Mouse (Mus musculus): Measurements from ENCODE around the gene Pdzd4. TPM values are rescaled to one million over a fixed set of nuclear protein-coding genes. Genes with fewer than 3 reads are reported as not detected.

Pdzd4 gene
- polyA plus RNA-seq (2015; fragmentation: Nextera tagmentation; extraction: Ambion mirVana): 0.37 and 0.48 TPM in 2 replicates

GRCm38 (mm10) chrX:73824185-73825151 lies at the start of gene Pdzd4:
Gene Pdzd4, minus strand, starts transcription at chrX:73824969.
- Histone ChIP-seq H3K4me2 (ENCODE audit: low read length) (peak within 1 kb of the TSS; percentile 76), H3K27ac (no peak within 1 kb of the TSS), H3K27me3 (ENCODE audit: insufficient read depth, low read length) (no peaks in the 10 kb centered on the region), H3K4me1 (replicated peaks; ENCODE audit: insufficient read depth, low read length) (no peaks in the 10 kb centered on the region), H3K9me3 (replicated peaks; ENCODE audit: low read length) (no peaks in the 10 kb centered on the region), H3K36me3 (ENCODE audit: insufficient read depth, low read length) (no peaks in the 10 kb centered on the region), H3K9ac (ENCODE audit: low read depth, low read length) (peak within 1 kb of the TSS; percentile 59), H3K4me3 (replicated peaks; ENCODE audit: low read depth, low read length) (peak within 1 kb of the TSS; percentile 54)
- 22% methylated on average over 59 of the region's 84 CpGs for WGBS
- TF ChIP-seq CTCF (IDR thresholded peaks at IDR 0.05; ENCODE audit: low read depth): no peak
- DNase-seq (ENCODE audit: low spot score) (peak; percentile 68), ATAC-seq (replicated peaks; ENCODE audit: low FRiP score, low read depth) (peak; percentile 73)

- TF ChIP-seq CTCF (IDR thresholded peaks at IDR 0.05; ENCODE audit: low read depth): no peak
- no peak overlapping the region for H3K27ac ChIP-seq
- no peak overlapping the region for H3K4me2 ChIP-seq (ENCODE audit: low read length)
- no peaks in the 10 kb centered on the region for H3K36me3 ChIP-seq (ENCODE audit: insufficient read depth, low read length)
- H3K9ac ChIP-seq (ENCODE audit: low read depth, low read length): no peak overlapping the region
- ATAC-seq (replicated peaks; ENCODE audit: low FRiP score, low read depth) (no peak), DNase-seq (ENCODE audit: low spot score) (no peak)
- WGBS: 37% methylated on average over 1 of the region's 1 CpGs
- H3K27me3 ChIP-seq (ENCODE audit: insufficient read depth, low read length): no peaks in the 10 kb centered on the region
- no peaks in the 10 kb centered on the region for H3K9me3 ChIP-seq (replicated peaks; ENCODE audit: low read length)
- no peaks in the 10 kb centered on the region for H3K4me1 ChIP-seq (replicated peaks; ENCODE audit: insufficient read depth, low read length)
- no peak overlapping the region for H3K4me3 ChIP-seq (replicated peaks; ENCODE audit: low read depth, low read length)
Observed at GRCm38 (mm10) chrX:73871956-73872355, 47.2 kb upstream of the Pdzd4 start.

GRCm38 (mm10) chrX:73871474-73871873 lies 46.7 kb upstream of the Pdzd4 start:
- H3K9ac ChIP-seq (ENCODE audit: low read depth, low read length): no peak overlapping the region
- no peaks in the 10 kb centered on the region for H3K9me3 ChIP-seq (replicated peaks; ENCODE audit: low read length)
- H3K27me3 ChIP-seq (ENCODE audit: insufficient read depth, low read length): no peaks in the 10 kb centered on the region
- H3K27ac ChIP-seq: no peak overlapping the region
- H3K4me1 ChIP-seq (replicated peaks; ENCODE audit: insufficient read depth, low read length): no peaks in the 10 kb centered on the region
- DNase-seq (ENCODE audit: low spot score) (no peak), ATAC-seq (replicated peaks; ENCODE audit: low FRiP score, low read depth) (no peak)
- TF ChIP-seq CTCF (IDR thresholded peaks at IDR 0.05; ENCODE audit: low read depth): no peak
- no peak overlapping the region for H3K4me2 ChIP-seq (ENCODE audit: low read length)
- no peak overlapping the region for H3K4me3 ChIP-seq (replicated peaks; ENCODE audit: low read depth, low read length)
- H3K36me3 ChIP-seq (ENCODE audit: insufficient read depth, low read length): no peaks in the 10 kb centered on the region

GRCm38 (mm10) chrX:73869334-73869733 lies 44.6 kb upstream of the Pdzd4 start:
- no peak overlapping the region for H3K9ac ChIP-seq (ENCODE audit: low read depth, low read length)
- no peaks in the 10 kb centered on the region for H3K36me3 ChIP-seq (ENCODE audit: insufficient read depth, low read length)
- no peak overlapping the region for H3K4me3 ChIP-seq (replicated peaks; ENCODE audit: low read depth, low read length)
- H3K9me3 ChIP-seq (replicated peaks; ENCODE audit: low read length): no peaks in the 10 kb centered on the region
- ATAC-seq (replicated peaks; ENCODE audit: low FRiP score, low read depth) (no peak), DNase-seq (ENCODE audit: low spot score) (peak; percentile 45)
- H3K4me2 ChIP-seq (ENCODE audit: low read length): no peak overlapping the region
- no peaks in the 10 kb centered on the region for H3K4me1 ChIP-seq (replicated peaks; ENCODE audit: insufficient read depth, low read length)
- H3K27me3 ChIP-seq (ENCODE audit: insufficient read depth, low read length): no peaks in the 10 kb centered on the region
- no peak for TF ChIP-seq CTCF (IDR thresholded peaks at IDR 0.05; ENCODE audit: low read depth)
- 14% methylated on average over 5 of the region's 5 CpGs for WGBS
- H3K27ac ChIP-seq: no peak overlapping the region

- Histone ChIP-seq H3K4me1 (replicated peaks; ENCODE audit: insufficient read depth, low read length) (no peaks in the 10 kb centered on the region), H3K4me2 (ENCODE audit: low read length) (no peak overlapping the region), H3K27me3 (ENCODE audit: insufficient read depth, low read length) (no peaks in the 10 kb centered on the region), H3K9me3 (replicated peaks; ENCODE audit: low read length) (no peaks in the 10 kb centered on the region), H3K27ac (no peak overlapping the region), H3K36me3 (ENCODE audit: insufficient read depth, low read length) (no peaks in the 10 kb centered on the region), H3K9ac (ENCODE audit: low read depth, low read length) (no peak overlapping the region), H3K4me3 (replicated peaks; ENCODE audit: low read depth, low read length) (no peak overlapping the region)
- WGBS: 75% methylated on average over 1 of the region's 1 CpGs
- no peak for TF ChIP-seq CTCF (IDR thresholded peaks at IDR 0.05; ENCODE audit: low read depth)
- DNase-seq (ENCODE audit: low spot score) (no peak), ATAC-seq (replicated peaks; ENCODE audit: low FRiP score, low read depth) (no peak)
Observed at GRCm38 (mm10) chrX:73867852-73868251, 43.1 kb upstream of the Pdzd4 start.

DNA sequence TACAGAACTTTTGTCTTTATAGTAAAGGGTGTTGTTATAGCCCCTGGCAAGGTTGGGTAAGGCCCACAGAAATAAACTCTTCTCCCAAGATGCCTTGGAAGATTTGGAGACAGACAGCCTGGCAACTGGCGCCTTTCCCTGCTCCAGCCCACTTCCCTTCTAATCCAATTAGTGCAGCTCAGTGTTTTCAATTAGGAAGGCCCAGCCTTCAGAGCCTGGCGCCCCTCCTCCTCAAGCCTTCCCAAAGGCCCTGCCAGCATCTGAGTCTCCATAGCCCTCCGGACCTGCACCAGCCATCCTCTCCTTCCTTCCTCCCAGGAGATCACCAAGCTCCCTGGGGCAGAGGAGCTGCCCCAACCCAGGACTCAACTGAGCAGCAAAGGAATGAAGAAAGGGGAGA lies 42.5 kb upstream of the Pdzd4 start:
- no peak for TF ChIP-seq CTCF (IDR thresholded peaks at IDR 0.05; ENCODE audit: low read depth)
- Histone ChIP-seq H3K27ac (no peak overlapping the region), H3K4me3 (replicated peaks; ENCODE audit: low read depth, low read length) (no peak overlapping the region), H3K36me3 (ENCODE audit: insufficient read depth, low read length) (no peaks in the 10 kb centered on the region), H3K4me1 (replicated peaks; ENCODE audit: insufficient read depth, low read length) (no peaks in the 10 kb centered on the region), H3K27me3 (ENCODE audit: insufficient read depth, low read length) (no peaks in the 10 kb centered on the region), H3K9me3 (replicated peaks; ENCODE audit: low read length) (no peaks in the 10 kb centered on the region), H3K4me2 (ENCODE audit: low read length) (no peak overlapping the region), H3K9ac (ENCODE audit: low read depth, low read length) (no peak overlapping the region)
- ATAC-seq (replicated peaks; ENCODE audit: low FRiP score, low read depth) (no peak), DNase-seq (ENCODE audit: low spot score) (no peak)
- WGBS: 31% methylated on average over 3 of the region's 3 CpGs

Measured in kidney, postnatal 0 days (tissue).